Mouse (Mus musculus): ENCODE results near the gene Armc6.

Gene Armc6

GRCm38 (mm10) chr8:70188707-70189106 is 45.6 kb downstream of the Armc6 start:
- DNase-seq: no peak

GRCm38 (mm10) chr8:70183194-70183593 is 51.1 kb downstream of the Armc6 start:
- no peak for DNase-seq

- no peak for DNase-seq
Measured at GRCm38 (mm10) chr8:70181903-70182252, 52.4 kb downstream of the Armc6 start.

DNA sequence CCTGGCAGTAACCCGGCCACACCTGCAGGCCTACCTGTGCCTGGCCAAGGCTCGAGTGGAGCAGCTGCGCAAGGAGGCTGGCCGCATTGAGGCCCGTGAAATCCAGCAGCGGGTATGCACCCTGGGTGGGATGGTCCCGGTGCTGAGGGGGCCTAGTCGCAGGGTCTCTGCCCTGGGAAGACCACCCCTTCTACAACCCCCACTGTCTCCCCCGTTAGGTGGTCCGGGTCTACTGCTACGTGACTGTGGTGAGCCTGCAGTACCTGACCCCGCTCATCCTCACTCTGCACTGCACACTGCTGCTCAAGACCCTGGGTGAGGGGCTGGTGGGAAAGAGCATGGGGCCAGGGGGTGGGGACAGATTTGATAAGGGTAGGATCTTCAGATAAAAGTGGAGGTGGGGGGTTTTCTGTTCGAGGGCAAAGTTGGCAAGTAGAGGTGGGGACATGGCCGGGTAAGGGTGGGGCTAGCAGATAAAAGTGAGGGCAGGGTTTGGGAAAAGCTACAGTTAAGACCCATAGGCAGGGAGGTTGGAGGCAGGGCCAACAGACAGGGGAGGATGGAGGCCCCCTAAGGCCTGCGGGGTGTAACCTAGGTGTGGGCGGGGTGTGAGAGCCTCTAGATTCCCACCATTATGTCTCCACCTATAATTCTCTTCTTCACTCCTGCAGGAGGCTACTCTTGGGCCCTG is 52.9 kb downstream of the Armc6 start:
- DNase-seq: no peak

DNA sequence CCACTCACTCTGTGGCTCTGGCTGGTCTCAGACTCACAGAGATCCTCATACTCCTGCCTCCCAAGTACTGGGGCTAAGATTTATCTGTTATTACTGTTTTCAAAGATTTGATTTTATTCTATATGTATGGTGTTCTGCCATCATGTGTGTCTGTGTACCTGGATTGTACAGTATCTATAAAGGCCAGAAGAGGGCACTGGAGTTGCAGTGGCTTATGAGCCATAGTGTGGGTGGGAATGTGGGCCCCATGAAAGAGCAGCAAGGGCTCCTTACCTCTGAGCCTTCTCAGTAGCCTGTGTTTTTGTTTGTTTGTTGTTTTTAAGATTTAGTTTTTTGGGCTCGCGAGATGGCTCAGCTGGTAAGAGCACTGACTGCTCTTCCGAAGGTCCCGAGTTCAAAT is 55.2 kb downstream of the Armc6 start:
- DNase-seq: no peak

DNA sequence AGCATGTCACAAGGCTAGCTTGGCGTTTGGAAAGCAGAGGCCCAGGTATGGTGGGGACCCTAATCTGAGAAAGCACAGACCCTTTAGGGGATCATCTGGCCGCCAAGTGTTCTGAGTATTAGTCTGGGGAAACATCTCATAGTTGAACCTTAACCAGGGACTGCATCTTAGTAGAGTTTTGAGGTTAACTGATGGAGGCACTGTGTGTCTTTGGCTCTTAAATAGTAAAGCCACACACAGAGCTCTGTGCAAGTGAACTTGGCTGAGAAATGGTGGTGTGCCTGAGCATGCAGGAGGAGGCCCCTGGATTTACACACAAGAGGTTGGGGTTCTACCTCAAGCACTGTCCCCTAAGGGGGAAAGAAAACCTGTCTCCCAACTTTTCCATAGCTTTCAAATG is 56.0 kb downstream of the Armc6 start:
- DNase-seq: no peak

GRCm38 (mm10) chr8:70174079-70174478 is 60.2 kb downstream of the Armc6 start:
- DNase-seq: no peak

DNA sequence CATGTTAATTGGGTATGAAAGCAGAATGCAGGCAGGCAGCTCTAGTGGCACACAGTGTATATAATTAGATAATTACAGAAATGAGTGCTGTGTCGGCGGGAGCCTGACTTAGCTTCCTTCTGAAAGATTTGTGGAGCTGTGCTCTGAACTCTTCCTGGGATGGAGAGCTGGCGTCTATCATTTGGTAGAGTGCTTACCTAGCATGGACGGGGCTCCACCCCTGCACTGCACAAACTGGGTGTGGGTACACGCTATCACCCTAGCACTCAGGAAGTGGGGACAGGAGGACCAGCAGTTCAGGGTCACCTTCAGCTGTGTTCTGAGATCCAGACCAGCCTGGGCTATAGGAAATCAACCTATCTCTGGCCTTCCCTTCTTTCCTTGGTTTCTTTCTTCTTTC is 60.9 kb downstream of the Armc6 start:
- DNase-seq: no peak

- DNase-seq: peak; percentile 93
Measured at GRCm38 (mm10) chr8:70172043-70172681, 62.1 kb downstream of the Armc6 start, which contains the start of gene Tmem161a. Gene Tmem161a, plus strand, starts transcription at chr8:70172356.

DNA sequence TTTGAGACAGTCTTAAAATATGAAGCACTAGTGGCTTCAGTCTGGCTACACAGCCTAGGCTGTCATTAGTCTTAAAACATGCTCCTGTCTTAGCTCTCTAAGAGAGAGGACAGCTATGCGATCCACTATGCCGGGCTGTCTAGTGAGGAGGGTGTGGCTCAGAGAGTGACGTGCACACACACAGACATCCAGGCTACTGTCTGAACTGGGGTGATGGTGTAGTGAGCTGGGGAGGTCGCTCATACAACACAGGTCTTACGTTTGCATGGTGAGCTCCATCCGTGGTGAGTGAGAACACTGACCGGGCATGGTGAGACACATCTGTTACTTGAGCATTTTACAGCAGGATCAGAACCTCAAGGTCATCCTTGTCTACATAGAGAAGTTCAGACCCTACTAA is 63.0 kb downstream of the Armc6 start:
- no peak for DNase-seq

DNA sequence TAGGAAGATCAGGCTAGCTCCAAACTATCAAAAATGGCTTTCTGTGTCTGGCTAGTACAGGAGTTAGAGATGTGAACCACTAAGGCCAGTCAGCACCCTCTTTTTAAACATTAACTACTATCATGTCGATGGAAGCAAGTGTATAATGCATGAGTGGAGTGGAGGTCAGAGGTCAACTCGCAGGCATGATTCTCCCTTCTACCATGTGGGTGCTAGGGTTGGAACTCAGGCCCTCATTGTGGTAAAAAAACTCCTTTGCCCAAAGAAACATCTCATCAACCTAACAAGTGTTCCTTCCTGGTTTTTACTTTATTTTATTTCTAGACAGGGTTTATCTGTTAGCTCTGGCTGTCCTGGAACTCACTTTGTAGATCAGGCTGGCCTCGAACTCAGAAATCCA is 63.5 kb downstream of the Armc6 start:
- no peak for DNase-seq
